Mouse (Mus musculus): ENCODE data around the gene Prkcz.
"Not testable (repeated sequence)": the region's sequence is repeated elsewhere in the genome, so short reads cannot be mapped to it uniquely, and the experiment has no call there.

Prkcz gene

DNA sequence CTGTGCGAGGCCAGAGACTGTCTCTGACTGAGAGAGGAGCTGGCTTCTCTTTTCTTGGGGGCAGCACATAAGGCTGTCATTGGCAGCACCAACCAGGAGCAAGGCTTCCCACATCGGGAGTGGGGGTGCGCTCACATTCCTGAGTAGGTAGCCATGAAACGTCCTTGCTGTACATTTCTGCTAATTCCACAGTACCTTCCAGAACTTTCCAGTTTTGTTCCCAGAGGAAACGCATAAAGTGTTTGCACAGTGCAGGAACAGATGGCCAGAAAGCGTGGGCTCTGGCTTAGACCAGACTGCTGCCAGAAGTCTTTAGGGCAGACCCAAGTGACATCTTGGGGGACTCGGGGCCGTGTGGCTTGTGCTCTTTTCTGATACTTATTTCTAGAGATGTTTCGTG lies 77.6 kb downstream of the Prkcz start:
- DNase-seq (ENCODE audit: low spot score in 2 of 2) = no peak

DNA sequence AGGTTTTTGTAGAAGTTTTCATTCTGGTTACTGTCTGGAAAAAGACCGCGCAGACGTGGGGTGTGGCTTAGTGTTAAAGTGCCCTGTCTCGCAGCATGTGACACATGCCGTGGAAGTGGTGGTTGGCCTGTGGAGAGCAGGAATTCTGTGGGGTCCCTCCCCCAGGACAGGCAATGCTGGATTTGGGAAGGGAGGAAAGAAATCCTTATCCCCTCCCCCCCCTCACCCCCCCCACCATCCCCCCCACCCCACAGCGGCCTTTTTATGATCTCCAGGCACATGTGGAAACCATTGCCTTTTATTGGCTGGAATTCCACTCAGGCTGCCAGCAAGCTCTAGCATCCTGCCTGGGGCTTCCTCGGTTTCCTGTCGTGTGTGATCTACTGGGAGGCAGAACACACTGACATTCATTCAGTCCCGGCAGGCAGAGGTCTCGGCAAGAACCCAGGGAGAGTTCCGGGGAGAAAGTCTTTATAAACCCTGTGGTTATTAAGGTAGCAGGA lies 78.1 kb downstream of the Prkcz start:
- DNase-seq (ENCODE audit: low spot score in 2 of 2) = no peak

DNA sequence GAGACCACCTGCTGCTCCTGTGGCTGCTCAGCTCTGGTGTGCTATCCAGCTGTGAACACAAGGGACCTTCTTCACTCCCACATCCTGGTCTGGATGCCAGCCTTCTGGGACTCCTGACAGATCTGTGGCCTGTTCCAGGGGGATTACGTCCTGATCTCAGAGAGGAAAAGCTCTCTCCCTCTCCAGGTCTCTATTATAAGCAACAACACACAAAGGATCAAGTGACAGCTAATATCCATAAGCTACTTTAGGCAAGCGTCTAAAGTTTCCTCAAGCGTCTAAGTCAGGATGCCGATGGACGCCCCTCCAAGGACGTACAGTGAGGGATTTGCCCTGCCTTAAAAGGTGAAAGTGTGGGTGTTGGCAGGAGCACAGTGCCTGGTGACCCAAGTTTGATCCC lies 78.9 kb downstream of the Prkcz start:
- DNase-seq (ENCODE audit: low spot score in 2 of 2) = no peak

DNA sequence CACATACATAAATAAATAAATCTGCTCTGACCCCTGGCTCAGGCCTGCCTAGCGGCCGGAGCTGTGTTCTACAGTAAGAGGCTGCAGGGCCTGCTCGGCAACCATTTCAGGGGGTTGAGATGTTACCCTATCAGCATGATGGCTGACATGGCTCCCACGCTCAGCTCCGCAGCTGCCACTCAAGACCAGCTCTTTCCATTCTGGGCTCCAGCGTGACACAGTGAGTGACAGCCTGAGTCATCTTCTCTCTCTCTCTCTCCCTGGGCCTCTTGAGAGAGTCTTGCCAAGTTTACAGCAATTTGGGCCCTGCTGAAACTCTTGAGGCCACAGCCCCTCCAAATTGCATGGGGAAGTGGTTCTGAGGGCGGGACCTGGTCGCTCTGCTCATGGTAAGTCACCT lies 79.5 kb downstream of the Prkcz start:
- DNase-seq (ENCODE audit: low spot score in 2 of 2) = peak; percentile 69 to 80

DNA sequence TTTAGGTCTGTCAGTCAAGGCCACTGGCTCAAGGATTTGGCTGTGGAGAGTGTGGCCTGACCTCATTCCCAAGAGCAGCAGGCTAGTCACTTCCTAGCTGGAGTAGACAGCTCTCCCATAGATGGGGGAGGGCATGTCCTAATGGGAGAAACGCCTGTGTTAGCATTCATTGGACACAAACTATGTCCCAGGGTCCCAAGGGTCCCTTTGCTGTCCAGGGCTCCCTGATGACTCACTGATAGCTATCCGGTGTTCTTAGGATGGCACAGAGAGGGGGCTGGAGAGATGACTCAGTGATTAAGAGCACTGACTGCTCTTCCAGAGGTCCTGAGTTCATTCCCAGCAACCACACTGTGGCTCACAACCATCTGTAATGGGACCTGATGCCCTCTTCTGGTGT lies 79.9 kb downstream of the Prkcz start:
- DNase-seq (ENCODE audit: low spot score in 2 of 2) = no peak

DNA sequence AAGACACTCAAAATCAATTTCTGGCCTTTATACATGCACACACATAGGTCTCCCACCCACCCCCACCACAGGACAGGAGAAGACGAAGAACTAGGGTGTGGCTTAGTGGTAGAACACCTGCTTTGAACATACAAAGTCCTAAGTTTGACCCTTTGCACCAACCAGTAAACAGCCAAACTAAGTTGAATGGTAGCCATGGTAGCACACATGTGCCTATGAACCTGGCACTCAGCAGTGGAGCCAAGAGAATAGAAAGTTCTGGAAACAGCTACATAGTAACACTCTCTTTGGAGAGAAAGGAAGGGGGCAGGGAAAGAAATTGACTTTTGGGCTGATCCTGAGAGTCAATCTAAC lies 80.4 kb downstream of the Prkcz start:
- DNase-seq (ENCODE audit: low spot score in 2 of 2) = no peak

DNA sequence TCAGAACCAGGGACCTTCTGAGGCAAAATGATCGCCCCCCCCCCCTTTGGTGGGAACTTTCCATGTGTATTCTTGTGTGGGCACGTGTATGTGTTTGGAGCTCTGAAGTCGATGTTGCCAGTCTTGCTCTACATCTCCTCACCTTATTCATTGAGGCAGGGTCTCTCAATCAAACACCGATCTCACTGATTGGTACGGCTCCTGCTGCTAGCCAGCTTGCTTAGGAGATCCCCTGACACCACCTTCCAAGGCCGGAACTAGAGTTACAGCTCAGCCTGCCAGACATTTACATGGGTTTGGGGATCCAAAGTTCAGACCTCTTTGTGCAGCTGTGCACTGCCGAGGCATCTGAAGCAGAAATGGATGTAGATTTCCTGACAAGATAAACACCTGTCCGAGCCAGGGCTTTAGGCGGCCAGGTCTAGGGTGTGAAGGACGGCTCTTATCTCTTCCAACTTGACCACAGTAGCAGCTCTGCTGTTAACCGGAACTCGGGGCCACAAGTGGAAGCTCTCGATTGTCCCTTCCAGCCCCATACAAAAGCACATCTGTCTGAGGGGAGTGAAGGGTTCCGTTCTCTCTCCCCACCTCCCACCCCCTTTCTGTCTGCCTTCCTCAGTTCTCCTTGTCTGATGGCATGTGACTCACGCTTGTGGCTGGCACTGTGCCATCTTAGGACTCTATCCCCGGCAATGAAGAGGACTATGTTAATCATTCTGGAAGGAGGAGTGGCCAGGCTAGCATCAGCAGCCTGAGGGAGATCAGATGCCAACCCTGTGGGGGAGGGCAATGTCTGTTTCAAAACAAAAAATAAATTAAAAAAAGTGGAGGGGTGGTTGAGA lies 81.0 kb downstream of the Prkcz start:
- DNase-seq (ENCODE audit: low spot score in 2 of 2) = peak in 1 of 2 experiments; percentile 59

DNA sequence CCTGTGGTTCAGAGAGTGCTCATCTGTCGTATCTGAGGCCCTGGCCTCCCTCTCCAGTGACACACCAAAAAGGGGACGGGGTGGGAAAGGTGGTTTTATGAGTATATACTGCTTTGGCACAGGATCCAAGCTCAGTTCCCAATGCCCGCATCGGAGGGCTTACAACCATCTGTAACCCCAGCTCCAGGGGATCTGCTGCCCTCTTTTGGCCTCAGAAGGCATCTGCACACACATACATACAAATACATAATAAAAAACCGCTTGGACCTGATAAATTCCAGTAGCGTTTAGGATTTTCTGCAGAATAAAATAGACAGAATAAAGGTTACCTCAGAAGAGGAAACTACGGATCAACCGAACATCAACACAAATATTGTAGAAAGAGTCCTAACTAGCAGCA lies 82.1 kb downstream of the Prkcz start:
- no peak for DNase-seq (ENCODE audit: low spot score in 2 of 2)

DNA sequence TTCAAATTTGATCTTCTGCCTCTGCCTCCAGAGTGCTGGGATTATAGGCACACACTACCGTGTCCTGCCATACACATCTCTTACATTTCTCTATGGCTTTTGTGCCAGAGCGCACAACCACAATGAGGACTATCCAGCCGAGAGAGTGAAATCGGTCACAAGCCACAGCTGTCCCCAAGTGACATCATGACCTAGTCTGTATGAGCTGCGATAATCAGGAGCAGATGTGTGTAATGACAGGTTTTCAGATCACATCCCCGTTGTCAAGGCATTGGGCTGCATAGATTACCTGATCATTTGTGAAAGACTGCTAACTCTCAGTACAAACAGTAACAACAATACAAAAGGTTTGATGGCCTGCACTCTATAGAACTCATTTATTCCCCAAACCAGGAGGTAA lies 83.2 kb downstream of the Prkcz start:
- no peak for DNase-seq (ENCODE audit: low spot score in 2 of 2)

DNA sequence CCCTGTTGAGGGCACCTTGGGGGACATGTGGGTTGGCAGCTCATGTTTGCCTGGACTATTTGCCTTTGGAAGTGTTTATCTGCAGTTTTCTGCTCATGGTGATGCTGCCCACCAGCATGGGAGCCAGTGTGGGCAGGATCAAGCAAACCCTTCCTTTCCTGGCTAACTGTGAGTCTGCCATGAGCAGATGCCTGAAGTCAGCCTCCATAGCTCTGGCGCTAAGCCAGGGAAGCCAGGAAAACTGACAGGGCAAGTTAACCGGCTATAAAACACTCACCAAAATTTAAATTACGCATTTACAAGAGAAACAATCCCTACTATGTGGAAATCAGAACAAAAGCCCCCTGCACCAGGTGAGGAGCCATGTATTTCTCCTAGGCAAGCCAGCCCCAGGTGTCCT lies 86.3 kb downstream of the Prkcz start:
- DNase-seq (ENCODE audit: low spot score in 2 of 2) = no peak

DNA sequence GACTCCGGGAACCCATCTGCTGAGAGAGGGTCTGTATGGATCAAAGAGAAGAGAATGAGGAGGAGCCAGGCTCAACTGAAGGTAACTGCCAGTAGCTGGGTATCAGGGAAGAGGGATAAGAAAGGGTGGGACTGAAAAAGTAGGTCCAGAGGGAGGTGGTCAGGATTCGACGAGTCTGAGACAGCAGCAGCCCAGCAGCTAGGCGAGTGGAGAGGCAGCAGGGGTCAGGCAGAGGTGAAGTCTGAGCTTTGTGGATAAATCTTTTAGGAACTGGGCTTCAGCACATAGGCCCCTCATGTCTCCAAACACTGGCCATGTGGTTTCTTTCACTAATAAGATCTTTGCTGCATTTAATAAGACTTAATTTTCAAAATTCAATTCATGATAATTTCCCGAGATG lies 86.7 kb downstream of the Prkcz start:
- no peak for DNase-seq (ENCODE audit: low spot score in 2 of 2)

DNA sequence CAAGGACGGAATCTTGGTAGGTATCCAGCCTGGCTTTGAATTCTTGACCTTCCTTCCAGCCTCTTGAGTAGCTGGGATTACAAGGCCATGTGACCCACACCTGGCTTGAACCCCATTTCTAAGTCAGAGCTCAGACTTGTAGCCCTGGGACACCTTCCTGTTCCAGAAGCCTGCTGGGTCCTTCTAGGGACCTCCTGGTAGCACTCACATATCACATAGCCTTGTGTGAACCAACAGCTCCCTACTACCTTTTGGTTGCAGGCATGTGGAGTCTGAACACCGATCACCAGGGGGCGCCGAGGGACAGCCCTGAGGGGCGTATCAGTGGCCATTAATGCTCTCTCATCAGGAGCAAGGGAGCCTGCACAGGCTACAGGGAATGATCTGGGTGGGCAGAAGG lies 92.8 kb downstream of the Prkcz start:
- peak; percentile 56 to 79 for DNase-seq (ENCODE audit: low spot score in 2 of 2)

DNA sequence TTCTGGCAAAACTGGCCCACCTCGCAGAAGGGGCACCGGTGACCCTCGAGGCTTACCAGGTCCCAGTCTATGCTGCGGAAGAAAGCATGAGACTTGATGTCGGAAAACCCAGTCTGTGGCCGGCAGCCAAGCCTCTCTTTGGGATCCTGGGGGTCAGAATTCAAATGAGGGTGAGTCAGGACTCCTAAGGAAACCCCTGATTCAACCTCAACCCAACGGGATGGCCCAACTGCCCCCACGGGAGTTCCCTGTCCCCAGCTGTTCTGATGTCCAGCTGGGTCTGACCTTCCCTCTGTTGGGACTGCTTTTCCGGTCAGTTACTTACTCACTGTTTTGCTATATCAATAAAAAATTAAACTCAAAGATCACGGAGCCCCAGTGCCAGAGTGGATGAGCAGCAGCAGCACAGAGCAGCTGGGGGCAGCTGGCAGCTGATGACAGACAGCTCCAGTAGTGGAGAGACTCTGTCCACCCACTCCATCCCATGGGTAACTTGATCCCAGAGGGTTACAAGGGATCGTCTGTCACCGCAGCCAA lies 93.5 kb downstream of the Prkcz start:
- DNase-seq (ENCODE audit: low spot score in 2 of 2) = no peak

DNA sequence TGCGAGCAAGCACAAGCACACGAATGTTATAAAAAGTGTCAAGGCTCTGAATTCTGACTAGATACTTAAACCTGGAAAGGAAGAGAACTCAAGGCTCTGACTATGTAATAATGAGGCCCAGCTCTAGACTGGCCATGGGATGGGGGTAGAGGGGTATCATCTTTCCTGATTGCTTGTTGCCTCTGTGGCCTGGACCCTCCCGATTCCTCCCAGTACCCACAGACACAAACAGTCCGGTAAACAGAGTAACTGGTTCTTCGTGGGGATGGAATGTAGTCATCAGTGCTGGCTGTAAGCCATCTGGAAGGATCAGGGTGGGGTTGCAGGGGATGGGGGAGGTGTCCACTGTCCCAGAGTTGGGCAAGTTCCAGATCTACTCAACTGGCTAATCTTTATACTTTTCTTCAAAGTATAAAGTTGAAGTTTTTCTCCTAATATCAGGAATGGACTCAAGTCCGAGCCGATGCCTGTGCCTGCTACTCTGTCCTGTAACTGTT lies 94.1 kb downstream of the Prkcz start:
- DNase-seq (ENCODE audit: low spot score in 2 of 2) = no peak

DNA sequence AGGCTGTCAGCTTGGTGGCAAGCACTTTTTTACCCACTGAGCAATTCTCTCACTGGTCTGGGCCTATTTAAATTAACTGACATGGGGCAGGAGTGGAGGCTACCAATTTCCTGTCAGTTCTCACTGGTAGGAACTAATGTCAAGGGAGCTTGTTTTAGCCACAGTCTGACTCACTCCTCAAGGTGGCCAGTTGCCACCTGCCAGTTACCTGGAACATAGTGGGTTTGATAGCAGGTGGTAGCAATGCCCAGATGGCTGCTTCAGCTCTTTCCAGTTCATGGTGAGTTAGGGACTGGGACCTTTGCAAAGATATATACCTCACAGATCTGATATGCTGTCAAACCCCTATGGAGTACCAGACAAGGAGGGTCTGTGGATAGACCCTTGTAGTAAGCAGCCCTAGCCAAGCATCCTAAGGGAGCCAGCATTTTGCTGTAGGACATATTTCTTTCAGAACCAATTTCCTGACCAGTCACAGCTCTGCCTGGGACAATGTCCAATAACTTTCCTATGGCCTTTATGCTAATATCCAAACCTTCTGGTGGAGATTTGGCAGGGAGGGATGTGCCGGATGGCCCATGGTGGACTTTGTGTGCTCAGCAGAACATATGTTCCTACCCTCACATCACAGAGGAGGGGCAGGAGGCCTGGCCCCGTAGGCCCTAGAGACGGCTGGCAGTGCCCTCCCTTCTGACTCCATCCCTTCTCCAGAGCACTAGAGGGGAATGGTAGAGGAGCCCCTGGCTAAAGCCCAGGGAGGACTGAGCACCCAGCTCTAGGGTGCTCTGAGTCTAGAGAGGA lies 96.4 kb downstream of the Prkcz start:
- no peak for DNase-seq (ENCODE audit: low spot score in 2 of 2)

DNA sequence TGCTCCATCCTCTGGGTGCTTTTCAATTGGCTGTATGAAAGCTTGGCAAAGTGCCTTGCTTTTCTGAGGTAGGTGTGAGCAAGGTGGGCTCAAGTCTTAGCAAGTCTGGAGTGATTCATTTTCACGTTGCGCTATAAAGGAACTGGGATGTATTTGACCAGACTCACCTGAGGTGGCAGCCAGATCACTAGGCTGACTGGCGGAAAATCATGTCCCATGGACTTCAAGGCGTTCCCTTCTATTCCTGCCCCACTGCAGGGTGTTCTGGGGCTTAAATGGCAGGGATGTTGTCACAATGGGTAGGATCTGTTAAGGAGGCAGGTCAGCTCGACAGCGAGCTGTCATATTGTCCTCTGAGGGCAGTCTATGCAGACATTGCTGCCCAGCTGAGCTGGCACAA lies 108.9 kb downstream of the Prkcz start:
- DNase-seq (ENCODE audit: low spot score in 2 of 2) = no peak

DNA sequence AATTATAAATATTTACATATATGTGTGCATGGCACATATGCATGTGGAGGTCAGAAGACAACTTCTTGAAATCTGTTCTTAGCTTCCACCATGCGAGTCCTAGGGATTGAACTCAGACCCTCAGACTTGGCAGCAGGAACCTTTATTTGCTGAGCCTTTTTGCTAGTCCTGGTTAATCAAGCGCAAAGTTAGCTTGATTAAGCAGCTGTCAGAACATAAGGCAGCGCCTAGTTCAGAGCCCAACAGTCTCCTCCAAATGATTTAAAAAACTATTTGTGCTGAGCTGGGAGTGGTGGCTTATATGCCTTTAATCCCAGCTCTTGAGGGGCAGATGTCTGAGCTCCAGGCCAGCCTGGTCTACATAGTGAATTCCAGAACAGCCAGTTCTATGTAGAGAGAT lies 110.0 kb downstream of the Prkcz start:
- no peak for DNase-seq (ENCODE audit: low spot score in 2 of 2)

DNA sequence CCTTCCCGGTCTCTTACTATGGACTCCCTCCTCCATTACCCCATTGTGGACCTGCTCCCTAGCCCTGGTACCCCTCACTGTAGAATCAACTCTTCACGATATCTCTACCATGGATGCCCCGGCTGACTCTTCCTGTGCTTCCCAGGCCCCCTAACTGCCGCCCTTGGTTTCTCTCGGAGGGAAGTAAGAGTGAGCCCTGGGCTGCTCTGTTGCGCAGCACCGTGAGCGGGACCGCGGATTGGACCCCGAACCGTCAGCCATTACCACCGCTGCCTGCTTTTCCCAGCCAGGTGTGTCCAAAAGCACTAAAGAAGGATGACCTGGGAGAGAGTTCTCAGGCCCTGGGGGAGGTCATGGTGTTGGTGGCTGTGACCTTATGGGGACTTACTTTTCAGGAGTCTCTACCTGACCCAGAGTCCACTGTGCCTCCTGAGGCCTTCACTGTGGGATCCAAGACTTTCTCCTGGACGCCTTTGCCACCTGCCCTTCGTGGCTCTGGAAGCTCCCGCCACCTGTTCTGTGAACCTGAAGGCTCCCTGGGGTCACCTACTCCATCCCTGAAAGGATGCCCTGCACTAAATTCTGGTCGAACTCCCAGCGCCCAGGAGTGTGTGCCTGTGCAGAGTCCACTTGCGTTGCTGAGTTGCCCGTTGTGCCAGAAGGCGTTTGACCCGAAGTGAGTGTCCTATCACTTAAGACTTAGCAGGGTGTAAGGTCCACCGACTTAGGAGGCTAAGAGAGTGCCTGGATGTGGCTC lies 110.6 kb downstream of the Prkcz start:
- peak in 1 of 2 experiments; percentile 48 for DNase-seq (ENCODE audit: low spot score in 2 of 2)

DNA sequence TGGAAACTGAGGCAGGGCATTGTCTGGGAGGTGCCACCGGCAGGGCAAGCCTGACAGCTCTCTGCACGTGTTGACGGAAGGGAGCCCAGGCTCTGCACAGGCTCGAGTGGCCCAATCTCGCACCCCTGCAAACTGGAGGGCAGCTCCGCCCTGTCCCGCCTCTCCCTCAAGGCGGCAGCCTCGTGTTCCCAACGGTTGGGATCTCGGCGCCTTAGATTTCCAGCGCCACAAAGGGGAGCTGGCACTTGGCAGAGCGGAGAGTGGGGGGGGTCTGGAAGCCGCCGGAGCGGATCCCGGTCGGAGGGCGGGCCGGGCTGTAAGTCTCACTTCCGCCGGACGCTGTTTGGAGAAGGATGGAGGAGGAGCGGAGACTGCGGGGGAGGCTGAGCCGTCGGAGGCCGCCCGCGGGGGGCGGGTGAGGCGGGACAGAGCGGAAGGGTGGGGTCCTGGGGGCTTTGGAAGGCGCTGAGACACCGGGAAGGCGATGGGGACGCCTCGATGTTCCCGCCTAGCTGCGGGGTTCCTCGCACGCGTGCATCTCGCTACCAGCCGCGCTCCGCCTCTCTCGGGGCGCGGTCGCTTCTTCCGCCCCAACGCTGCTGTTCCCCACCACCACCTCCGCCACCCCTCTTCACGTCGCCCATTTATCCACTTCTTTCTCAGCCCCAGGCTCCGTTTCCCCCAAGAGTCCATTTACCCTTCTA lies 111.4 kb downstream of the Prkcz start, which contains the start of gene Faap20:
Gene Faap20, plus strand, starts transcription at position 155 of the 704 bp plus-strand sequence.
- peak; percentile 92 to 93 for DNase-seq (ENCODE audit: low spot score in 2 of 2)

DNA sequence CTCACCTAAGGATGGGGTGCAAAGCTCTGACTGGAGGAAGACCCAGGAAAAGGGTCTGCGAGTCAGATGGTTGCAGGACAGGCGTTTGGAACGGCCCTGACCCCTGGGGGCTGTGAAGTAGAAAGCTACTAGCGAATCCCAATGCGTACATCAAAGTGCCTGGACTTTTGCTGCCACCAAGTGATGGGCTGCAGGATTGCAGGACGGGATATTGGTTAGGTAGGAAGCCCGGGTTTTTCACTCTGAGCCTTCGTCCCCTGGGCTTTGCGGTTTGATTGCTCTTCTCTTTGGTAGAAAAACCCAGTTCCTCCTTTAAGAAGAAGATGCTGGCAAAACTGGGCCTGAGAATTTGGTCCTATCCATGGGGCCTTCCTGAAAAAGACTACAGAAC lies 111.9 kb downstream of the Prkcz start:
- DNase-seq (ENCODE audit: low spot score in 2 of 2) = peak; percentile 96

DNA sequence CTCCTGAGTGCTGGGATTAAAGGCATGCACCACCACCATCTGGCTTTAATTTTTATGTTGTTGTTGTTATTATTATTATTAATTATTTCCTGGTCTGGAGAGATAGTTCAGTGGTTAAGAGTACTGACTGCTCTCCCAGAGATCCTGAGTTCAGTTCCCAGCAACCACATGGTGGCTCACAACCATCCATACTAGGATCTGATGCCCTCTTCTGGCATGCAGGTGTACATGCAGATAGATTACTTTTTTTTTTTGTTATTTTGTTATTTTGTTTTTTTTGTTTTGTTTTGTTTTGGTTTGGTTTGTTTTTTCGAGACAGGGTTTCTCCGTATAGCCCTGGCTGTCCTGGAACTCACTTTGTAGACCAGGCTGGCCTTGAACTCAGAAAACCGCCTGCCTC lies 113.1 kb downstream of the Prkcz start:
- not testable (repeated sequence) for DNase-seq (ENCODE audit: low spot score in 2 of 2)
